Mouse (Mus musculus): Measurements from ENCODE around the gene Mtf1. TPM values are rescaled to one million over a fixed set of nuclear protein-coding genes. Genes with fewer than 3 reads are reported as not detected.
A peak's percentile ranks its signal among the peaks of the same experiment; 100 is the strongest.

Gene Mtf1
- polyA plus RNA-seq, 1 experiment = 13.4 TPM

DNA sequence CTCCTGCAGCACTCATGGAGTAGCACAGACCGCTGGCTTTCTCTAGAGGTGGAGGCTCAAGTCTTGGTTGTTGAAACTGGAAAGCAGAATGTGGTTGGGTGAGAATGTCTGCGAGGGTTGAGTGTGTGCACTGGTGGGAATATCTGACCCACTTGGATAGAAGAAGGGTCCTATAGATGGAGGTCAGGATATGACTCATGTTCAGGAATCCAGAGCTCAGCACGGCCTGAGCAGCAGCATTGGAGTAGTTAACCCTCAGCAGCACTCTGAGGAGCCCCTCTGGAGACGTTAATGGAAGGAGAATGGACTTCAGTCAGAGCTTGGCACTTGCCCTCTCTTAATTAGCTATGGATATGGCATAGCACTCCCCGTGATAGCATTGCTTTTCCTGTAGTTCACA, 27.8 kb downstream of the Mtf1 start:
- TF ChIP-seq POLR2A (IDR thresholded peaks at IDR 0.05; ENCODE audit: borderline replicate concordance, control insufficient read depth, low read depth, low read length) = no peak
- no peak for TF ChIP-seq CTCF (IDR thresholded peaks at IDR 0.05; ENCODE audit: control insufficient read depth, insufficient read depth, low read length)
- H3K4me1 ChIP-seq (ENCODE audit: control insufficient read depth, insufficient read depth, low read length) = no peaks in the 10 kb centered on the region
- H3K27ac ChIP-seq (ENCODE audit: control insufficient read depth, insufficient read depth, low read depth, low read length, poor library complexity) = no peak overlapping the region
- H3K4me3 ChIP-seq (replicated peaks; ENCODE audit: control insufficient read depth, low read depth, low read length) = no peak overlapping the region
- 82% methylated on average over 5 of the region's 5 CpGs for WGBS

DNA sequence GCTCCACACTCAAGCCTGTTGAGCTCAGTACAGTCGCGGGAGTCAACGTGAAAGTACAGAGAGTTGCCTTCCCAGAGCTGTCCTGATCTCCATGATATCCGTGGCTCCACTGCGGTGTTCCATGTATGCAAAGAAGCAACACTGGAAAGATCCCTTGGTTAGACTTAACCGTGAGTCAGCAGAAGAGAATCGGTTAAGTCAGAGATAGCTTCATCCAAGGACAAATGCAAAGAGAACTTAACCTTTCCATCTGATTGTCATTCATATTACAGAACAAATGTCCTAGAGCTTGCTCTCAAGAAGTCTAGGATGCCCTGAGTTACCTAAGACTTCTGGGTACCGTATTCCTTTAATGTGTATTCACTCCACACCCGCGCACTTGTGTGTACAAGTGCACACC, 30.9 kb downstream of the Mtf1 start:
- Histone ChIP-seq H3K4me1 (ENCODE audit: control insufficient read depth, insufficient read depth, low read length) (no peaks in the 10 kb centered on the region), H3K27ac (ENCODE audit: control insufficient read depth, insufficient read depth, low read depth, low read length, poor library complexity) (no peak overlapping the region), H3K4me3 (replicated peaks; ENCODE audit: control insufficient read depth, low read depth, low read length) (no peak overlapping the region)
- 95% methylated on average over 10 of the region's 10 CpGs for WGBS
- TF ChIP-seq POLR2A (IDR thresholded peaks at IDR 0.05; ENCODE audit: borderline replicate concordance, control insufficient read depth, low read depth, low read length) (no peak), CTCF (IDR thresholded peaks at IDR 0.05; ENCODE audit: control insufficient read depth, insufficient read depth, low read length) (no peak)

GRCm38 (mm10) chr4:124838035-124838700, 36.3 kb downstream of the Mtf1 start:
- TF ChIP-seq CTCF (IDR thresholded peaks at IDR 0.05; ENCODE audit: control insufficient read depth, insufficient read depth, low read length) (no peak), POLR2A (IDR thresholded peaks at IDR 0.05; ENCODE audit: borderline replicate concordance, control insufficient read depth, low read depth, low read length) (no peak)
- 84% methylated on average over 14 of the region's 14 CpGs for WGBS

DNA sequence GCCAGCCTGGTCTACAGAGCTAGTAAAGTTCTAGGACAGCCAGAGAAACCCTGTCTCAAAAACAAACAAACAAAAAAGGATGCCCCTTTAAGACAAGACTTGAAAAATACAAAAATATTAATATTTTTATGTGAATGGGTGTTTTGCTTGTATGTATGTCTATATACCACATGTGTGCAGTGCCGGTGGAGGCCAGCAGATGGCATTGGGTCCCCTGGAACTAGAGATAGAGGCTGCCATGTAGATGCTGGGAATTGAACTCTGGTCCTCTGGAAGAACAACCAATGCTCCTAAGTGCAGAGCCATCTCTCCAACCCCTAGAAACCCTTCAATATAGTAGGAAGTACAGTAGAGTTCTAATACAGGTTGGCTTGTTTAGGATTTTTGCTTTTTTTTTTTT, 39.1 kb downstream of the Mtf1 start:
- 100% methylated on average over 1 of the region's 1 CpGs for WGBS
- Histone ChIP-seq H3K27ac (ENCODE audit: control insufficient read depth, insufficient read depth, low read depth, low read length, poor library complexity) (no peak overlapping the region), H3K4me3 (replicated peaks; ENCODE audit: control insufficient read depth, low read depth, low read length) (no peak overlapping the region), H3K4me1 (ENCODE audit: control insufficient read depth, insufficient read depth, low read length) (no peaks in the 10 kb centered on the region)
- peak; percentile 33; the same call in 1 of the 2 replicates for TF ChIP-seq CTCF (IDR thresholded peaks at IDR 0.05; ENCODE audit: control insufficient read depth, insufficient read depth, low read length)
- no peak for TF ChIP-seq POLR2A (IDR thresholded peaks at IDR 0.05; ENCODE audit: borderline replicate concordance, control insufficient read depth, low read depth, low read length)

More at GRCm38 (mm10) chr4:124838035-124838700, 36.3 kb downstream of the Mtf1 start:
- Histone ChIP-seq H3K4me1 (ENCODE audit: control insufficient read depth, insufficient read depth, low read length) (no peaks in the 10 kb centered on the region), H3K4me3 (replicated peaks; ENCODE audit: control insufficient read depth, low read depth, low read length) (no peak overlapping the region), H3K27ac (ENCODE audit: control insufficient read depth, insufficient read depth, low read depth, low read length, poor library complexity) (no peak overlapping the region)

DNA sequence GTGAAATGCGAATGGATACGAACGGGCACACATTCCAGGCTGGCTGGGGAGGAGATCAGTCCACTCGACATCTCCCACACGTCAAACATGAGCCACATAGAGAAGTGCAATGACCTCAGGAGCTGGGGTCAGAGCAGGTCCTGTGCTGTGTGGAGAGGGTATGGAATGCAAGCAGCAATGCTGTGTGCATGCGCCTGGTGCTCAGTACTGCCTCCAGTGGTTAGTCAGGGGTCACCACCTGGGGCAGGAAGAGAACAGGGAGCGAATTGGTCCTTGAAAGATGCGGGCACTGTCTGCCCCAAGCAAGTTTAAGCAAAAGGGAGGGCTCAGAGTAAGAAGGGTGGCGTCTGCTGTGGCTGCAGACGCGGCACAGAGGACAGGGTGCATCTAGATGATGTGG, 41.6 kb downstream of the Mtf1 start:
- H3K4me3 ChIP-seq (replicated peaks; ENCODE audit: control insufficient read depth, low read depth, low read length) = no peak overlapping the region
- no peak overlapping the region for H3K27ac ChIP-seq (ENCODE audit: control insufficient read depth, insufficient read depth, low read depth, low read length, poor library complexity)
- 76% methylated on average over 11 of the region's 11 CpGs for WGBS
- H3K4me1 ChIP-seq (ENCODE audit: control insufficient read depth, insufficient read depth, low read length) = no peaks in the 10 kb centered on the region
- TF ChIP-seq CTCF (IDR thresholded peaks at IDR 0.05; ENCODE audit: control insufficient read depth, insufficient read depth, low read length) (peak; percentile 88), POLR2A (IDR thresholded peaks at IDR 0.05; ENCODE audit: borderline replicate concordance, control insufficient read depth, low read depth, low read length) (no peak)

GRCm38 (mm10) chr4:124847573-124847972, 45.7 kb downstream of the Mtf1 start:
- Histone ChIP-seq H3K27ac (ENCODE audit: control insufficient read depth, insufficient read depth, low read depth, low read length, poor library complexity) (no peak overlapping the region), H3K4me1 (ENCODE audit: control insufficient read depth, insufficient read depth, low read length) (no peaks in the 10 kb centered on the region), H3K4me3 (replicated peaks; ENCODE audit: control insufficient read depth, low read depth, low read length) (no peak overlapping the region)
- no peak for TF ChIP-seq POLR2A (IDR thresholded peaks at IDR 0.05; ENCODE audit: borderline replicate concordance, control insufficient read depth, low read depth, low read length)
- TF ChIP-seq CTCF (IDR thresholded peaks at IDR 0.05; ENCODE audit: control insufficient read depth, insufficient read depth, low read length) = peak; percentile 75
- 12% methylated on average over 8 of the region's 8 CpGs for WGBS

DNA sequence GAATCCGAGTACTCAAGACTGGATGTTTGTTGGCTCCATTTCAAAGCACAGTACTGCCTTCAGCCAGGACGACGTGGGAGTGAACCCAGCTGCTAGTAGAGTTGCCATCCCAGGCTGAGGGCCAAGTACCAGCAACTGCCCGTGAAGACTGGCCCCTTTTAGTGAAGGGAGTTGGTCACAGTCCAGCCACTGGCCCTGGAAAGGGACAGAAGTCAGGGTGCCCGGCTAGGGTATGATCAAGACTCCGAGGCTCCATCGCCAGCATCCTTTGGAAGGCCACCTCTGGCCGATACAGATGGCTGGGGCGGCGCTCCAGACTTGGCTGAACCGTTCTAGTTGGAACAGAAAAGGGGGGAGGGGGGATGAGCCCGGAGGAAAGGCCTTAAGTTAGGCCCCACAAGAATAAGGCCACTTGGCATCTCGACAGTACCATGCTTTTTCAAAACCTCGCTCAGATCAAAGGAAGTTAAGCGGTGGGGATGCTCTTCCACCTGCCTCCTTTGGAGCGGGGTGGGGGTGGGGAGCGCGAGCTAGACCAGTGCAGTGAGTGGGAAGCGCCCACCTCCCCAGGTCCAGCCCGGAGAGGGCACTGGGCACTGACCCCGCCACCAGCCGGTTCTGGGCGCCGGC, 47.8 kb downstream of the Mtf1 start:
- Histone ChIP-seq H3K27ac (ENCODE audit: control insufficient read depth, insufficient read depth, low read depth, low read length, poor library complexity) (peak overlapping the region; percentile 91; the same call in 1 of the 2 replicates), H3K4me1 (ENCODE audit: control insufficient read depth, insufficient read depth, low read length) (no peaks in the 10 kb centered on the region), H3K4me3 (replicated peaks; ENCODE audit: control insufficient read depth, low read depth, low read length) (peak overlapping the region; percentile 69)
- no peak for TF ChIP-seq CTCF (IDR thresholded peaks at IDR 0.05; ENCODE audit: control insufficient read depth, insufficient read depth, low read length)
- TF ChIP-seq POLR2A (IDR thresholded peaks at IDR 0.05; ENCODE audit: borderline replicate concordance, control insufficient read depth, low read depth, low read length) = no peak
- WGBS = 12% methylated on average over 24 of the region's 24 CpGs

DNA sequence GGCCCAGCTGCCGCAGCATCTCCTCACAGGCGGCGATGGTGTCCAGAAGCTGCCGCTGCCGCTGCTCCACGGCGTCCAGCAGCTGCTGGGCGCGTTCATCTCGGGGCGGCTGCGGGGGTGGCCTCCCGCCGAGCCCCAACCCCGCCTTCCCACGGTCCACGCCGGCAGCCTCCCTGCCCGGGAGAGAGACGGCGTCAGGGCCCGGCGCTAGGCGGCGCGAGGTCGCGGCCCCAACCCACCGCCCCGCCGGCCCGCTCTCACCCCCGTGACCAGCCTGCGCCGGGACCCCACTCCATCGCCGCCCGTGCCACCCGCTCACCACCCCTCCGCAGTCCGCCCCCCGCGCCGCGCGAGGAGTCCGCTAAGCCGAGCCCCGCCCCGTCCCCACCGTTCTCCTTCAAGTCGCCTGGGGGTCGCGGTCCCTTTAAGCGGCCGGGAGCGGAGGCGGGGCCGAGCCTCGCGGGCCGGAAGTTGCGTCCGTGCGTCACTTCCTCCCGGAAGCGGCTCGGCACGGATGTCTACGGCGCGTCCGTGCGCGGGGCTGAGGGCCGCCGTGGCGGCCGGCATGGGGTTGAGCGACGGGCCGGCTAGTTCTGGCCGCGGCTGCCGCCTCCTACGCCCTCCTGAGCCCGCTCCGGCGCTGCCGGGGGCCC, 48.5 kb downstream of the Mtf1 start, which contains the start of gene Yrdc:
TSS of gene Yrdc (plus strand) at position 419 of the 653 bp plus-strand sequence.
- Histone ChIP-seq H3K4me3 (replicated peaks; ENCODE audit: control insufficient read depth, low read depth, low read length) (peak within 1 kb of the TSS; percentile 69), H3K4me1 (ENCODE audit: control insufficient read depth, insufficient read depth, low read length) (no peaks in the 10 kb centered on the region), H3K27ac (ENCODE audit: control insufficient read depth, insufficient read depth, low read depth, low read length, poor library complexity) (peak within 1 kb of the TSS; percentile 91)
- under 1% methylated on average over 87 of the region's 90 CpGs for WGBS
- TF ChIP-seq POLR2A (IDR thresholded peaks at IDR 0.05; ENCODE audit: borderline replicate concordance, control insufficient read depth, low read depth, low read length) (peak; percentile 51; the same call in 1 of the 2 replicates), CTCF (IDR thresholded peaks at IDR 0.05; ENCODE audit: control insufficient read depth, insufficient read depth, low read length) (no peak)

Measured in bone marrow, adult 2 months (tissue).